In genomic region chr16:51921025-51921424, GRCm38 (mm10) we compare ENCODE assay signal across 33 mouse cellular contexts.
DNase-seq lines count a peak whose midpoint lies in the region; ATAC-seq and TF ChIP-seq lines count a peak whose summit lies in the region.
"Had no signal": no experiment of that assay in that cellular context is flagged by ENCODE, and none has a peak within 500 bp of the region (broad histone marks: within the 10 kb centered on the region; RNA-seq: fewer than 3 reads in every experiment).

No protein-coding gene starts in this region.

- no peaks in the 10 kb centered on the region for H3K27me3 ChIP-seq in heart, adult 2 months (ENCODE audit: control insufficient read depth, insufficient read depth, low read length)
- H3K27me3 ChIP-seq in liver, postnatal 0 days (ENCODE audit: insufficient read depth, low read length) = no peaks in the 10 kb centered on the region
- H3K27me3 ChIP-seq in liver, embryonic 12.5 days (replicated peaks) = no peaks in the 10 kb centered on the region
- H3K27me3 ChIP-seq in intestine, embryonic 16.5 days (replicated peaks; ENCODE audit: control insufficient read depth, insufficient read depth, low read length) = no peaks in the 10 kb centered on the region
- H3K27me3 ChIP-seq in forebrain, embryonic 12.5 days = no peaks in the 10 kb centered on the region
- H3K27me3 ChIP-seq: embryonic facial prominence, embryonic 15.5 days; hindbrain, embryonic 13.5 days; limb, embryonic 12.5 days; liver, embryonic 13.5 days; midbrain, embryonic 13.5 days had no signal

- H3K9me3 ChIP-seq in liver, postnatal 0 days (ENCODE audit: low read length) = no peaks in the 10 kb centered on the region
- no peaks in the 10 kb centered on the region for H3K9me3 ChIP-seq in liver, embryonic 12.5 days (replicated peaks)
- no peaks in the 10 kb centered on the region for H3K9me3 ChIP-seq in intestine, embryonic 16.5 days (ENCODE audit: control insufficient read depth, low read length)
- no peaks in the 10 kb centered on the region for H3K9me3 ChIP-seq in forebrain, embryonic 12.5 days
- H3K9me3 ChIP-seq: embryonic facial prominence, embryonic 10.5 days; embryonic facial prominence, embryonic 15.5 days; heart, embryonic 10.5 days; hindbrain, embryonic 13.5 days; limb, embryonic 12.5 days; liver, embryonic 13.5 days; midbrain, embryonic 13.5 days had no signal

- no peak overlapping the region for H3K27ac ChIP-seq in heart, adult 2 months
- H3K27ac ChIP-seq in liver, postnatal 0 days (ENCODE audit: low read depth) = no peak overlapping the region
- no peak overlapping the region for H3K27ac ChIP-seq in liver, embryonic 12.5 days
- no peak overlapping the region for H3K27ac ChIP-seq in intestine, embryonic 16.5 days (ENCODE audit: low read length)
- no peak overlapping the region for H3K27ac ChIP-seq in forebrain, embryonic 12.5 days
- no peak overlapping the region for H3K27ac ChIP-seq in layer of hippocampus, adult 2 months
- H3K27ac ChIP-seq: embryonic facial prominence, embryonic 10.5 days; embryonic facial prominence, embryonic 15.5 days; heart, embryonic 10.5 days; hindbrain, embryonic 13.5 days; kidney, postnatal 0 days; limb, embryonic 12.5 days; liver, embryonic 13.5 days; midbrain, embryonic 13.5 days had no signal

- H3K36me3 ChIP-seq in heart, adult 2 months (ENCODE audit: control insufficient read depth, insufficient read depth, low read length) = no peaks in the 10 kb centered on the region
- no peaks in the 10 kb centered on the region for H3K36me3 ChIP-seq in liver, postnatal 0 days (replicated peaks; ENCODE audit: insufficient read depth, low read length)
- no peaks in the 10 kb centered on the region for H3K36me3 ChIP-seq in liver, embryonic 12.5 days
- no peaks in the 10 kb centered on the region for H3K36me3 ChIP-seq in intestine, embryonic 16.5 days (ENCODE audit: control insufficient read depth, insufficient read depth, low read length)
- no peaks in the 10 kb centered on the region for H3K36me3 ChIP-seq in forebrain, embryonic 12.5 days (replicated peaks)
- H3K36me3 ChIP-seq: embryonic facial prominence, embryonic 10.5 days; embryonic facial prominence, embryonic 15.5 days; heart, embryonic 10.5 days; hindbrain, embryonic 13.5 days; limb, embryonic 12.5 days; liver, embryonic 13.5 days; midbrain, embryonic 13.5 days had no signal

- no peak for TF ChIP-seq EP300 in heart, adult 2 months (IDR thresholded peaks at IDR 0.05; ENCODE audit: insufficient read depth, low read depth, low read length)
- peak; percentile 19; the same call in 1 of the 2 replicates for TF ChIP-seq EP300 in liver, postnatal 0 days (IDR thresholded peaks at IDR 0.05; ENCODE audit: low read depth)

- no peaks in the 10 kb centered on the region for H3K79me2 ChIP-seq in heart, adult 2 months (replicated peaks; ENCODE audit: control insufficient read depth, insufficient read depth, low read length)

- ATAC-seq in liver, postnatal 0 days = no peak
- ATAC-seq in liver, embryonic 12.5 days = no peak
- peak; percentile 79 for ATAC-seq in intestine, embryonic 16.5 days
- no peak for ATAC-seq in forebrain, embryonic 12.5 days (ENCODE audit: low FRiP score)
- ATAC-seq: activated CD4-positive, CD25-positive, alpha-beta regulatory T cell, adult 4 months; CD4-positive, CD25-positive, alpha-beta regulatory T cell, adult 4 months; forebrain, embryonic 14.5 days; midbrain, embryonic 13.5 days had no signal

- H3K4me2 ChIP-seq in liver, postnatal 0 days (ENCODE audit: low read depth, low read length) = no peak overlapping the region
- H3K4me2 ChIP-seq in liver, embryonic 12.5 days = no peak overlapping the region
- no peak overlapping the region for H3K4me2 ChIP-seq in intestine, embryonic 16.5 days (ENCODE audit: low read depth, low read length)
- no peak overlapping the region for H3K4me2 ChIP-seq in forebrain, embryonic 12.5 days
- H3K4me2 ChIP-seq: embryonic facial prominence, embryonic 15.5 days; hindbrain, embryonic 13.5 days; limb, embryonic 12.5 days; liver, embryonic 13.5 days; midbrain, embryonic 13.5 days had no signal

- peak; percentile 11 to 12 for DNase-seq in heart, adult 18-20 months
- no peak for DNase-seq in heart, adult 2 months
- no peak for DNase-seq in liver, postnatal 0 days
- peak; percentile 18 for DNase-seq in skeletal muscle tissue, adult 2 months (ENCODE audit: low read depth, low spot score)
- DNase-seq in layer of hippocampus, adult 2 months (ENCODE audit: low spot score in 2 of 2) = no peak
- DNase-seq: adrenal gland, adult 2 months; adrenal gland, postnatal 36 days; cerebellum, adult 18-20 months; cerebellum, postnatal 10 days; gastrocnemius, postnatal 14 days; heart, postnatal 36 days; kidney, adult 8-10 months; layer of hippocampus, adult 9-11 months; liver, embryonic 13.5 days; lung, adult 2 months; retina, postnatal 1 day; right cerebral cortex, postnatal 25 days; spleen, adult 18-20 months; thymus, adult 18-20 months; thymus, postnatal 25 days had no signal

- no peak for TF ChIP-seq POLR2A in heart, adult 2 months (IDR thresholded peaks at IDR 0.05; ENCODE audit: insufficient read depth, low read depth, low read length)

- 47% methylated on average over 4 of the region's 4 CpGs for WGBS in heart, adult 2 months
- WGBS in liver, postnatal 0 days (ENCODE audit: insufficient replicate concordance) = 50% methylated on average over 4 of the region's 4 CpGs
- 48% methylated on average over 4 of the region's 4 CpGs for WGBS in liver, embryonic 12.5 days (ENCODE audit: insufficient replicate concordance)
- WGBS in intestine, embryonic 16.5 days = 78% methylated on average over 4 of the region's 4 CpGs
- WGBS in forebrain, embryonic 12.5 days = 93% methylated on average over 4 of the region's 4 CpGs

- no peak overlapping the region for H3K4me3 ChIP-seq in heart, adult 2 months
- no peak overlapping the region for H3K4me3 ChIP-seq in liver, postnatal 0 days (ENCODE audit: low read depth, low read length)
- no peak overlapping the region for H3K4me3 ChIP-seq in liver, embryonic 12.5 days
- H3K4me3 ChIP-seq in intestine, embryonic 16.5 days (ENCODE audit: low read length) = no peak overlapping the region
- H3K4me3 ChIP-seq in forebrain, embryonic 12.5 days (replicated peaks) = no peak overlapping the region
- H3K4me3 ChIP-seq in layer of hippocampus, adult 2 months = no peak overlapping the region
- H3K4me3 ChIP-seq: embryonic facial prominence, embryonic 10.5 days; embryonic facial prominence, embryonic 15.5 days; heart, embryonic 10.5 days; hindbrain, embryonic 13.5 days; limb, embryonic 12.5 days; liver, embryonic 13.5 days; midbrain, embryonic 13.5 days had no signal

- no peak for TF ChIP-seq CTCF in heart, adult 2 months (IDR thresholded peaks at IDR 0.05)
- TF ChIP-seq CTCF in liver, postnatal 0 days (IDR thresholded peaks at IDR 0.05; ENCODE audit: low read depth) = no peak
- no peak for TF ChIP-seq CTCF in layer of hippocampus, adult 2 months (conservative IDR thresholded peaks at IDR 0.05)

- intact Hi-C loops in heart, adult 2 months (cut with DNase I) = no loop called here

- no peaks in the 10 kb centered on the region for H3K4me1 ChIP-seq in heart, adult 2 months (ENCODE audit: control insufficient read depth, insufficient read depth, low read length)
- H3K4me1 ChIP-seq in liver, postnatal 0 days (ENCODE audit: insufficient read depth) = no peaks in the 10 kb centered on the region
- no peaks in the 10 kb centered on the region for H3K4me1 ChIP-seq in liver, embryonic 12.5 days
- H3K4me1 ChIP-seq in intestine, embryonic 16.5 days (ENCODE audit: control insufficient read depth, insufficient read depth, low read length) = no peaks in the 10 kb centered on the region
- peaks cover 10% of the 10 kb centered on the region for H3K4me1 ChIP-seq in forebrain, embryonic 12.5 days
- H3K4me1 ChIP-seq: heart, embryonic 10.5 days; liver, embryonic 13.5 days had no signal

- no peak overlapping the region for H3K9ac ChIP-seq in heart, adult 2 months (ENCODE audit: low read depth, low read length)
- no peak overlapping the region for H3K9ac ChIP-seq in liver, postnatal 0 days (replicated peaks)
- H3K9ac ChIP-seq in liver, embryonic 12.5 days = no peak overlapping the region
- H3K9ac ChIP-seq in intestine, embryonic 16.5 days (ENCODE audit: low read depth, low read length) = no peak overlapping the region
- H3K9ac ChIP-seq in forebrain, embryonic 12.5 days = no peak overlapping the region
- H3K9ac ChIP-seq: embryonic facial prominence, embryonic 15.5 days; hindbrain, embryonic 13.5 days; limb, embryonic 12.5 days; liver, embryonic 13.5 days; midbrain, embryonic 13.5 days had no signal

Comparison
In these comparisons a context has a peak if more than half of its experiments do, and no peak if none do; other contexts are left out.
1. DNase-seq: peak in heart, adult 18-20 months (2 of 2) and skeletal muscle tissue, adult 2 months (single experiment); none in heart, adult 2 months (0 of 2), liver, postnatal 0 days (single experiment) and layer of hippocampus, adult 2 months (0 of 2).